Mouse (Mus musculus): Measurements from ENCODE around the gene Arl15. TPM values are rescaled to one million over a fixed set of nuclear protein-coding genes. Genes with fewer than 3 reads are reported as not detected.

The Arl15 gene
- total and polyA plus RNA-seq, 3 experiments, result 3.2 to 9.6 (median 9.1) TPM

DNA sequence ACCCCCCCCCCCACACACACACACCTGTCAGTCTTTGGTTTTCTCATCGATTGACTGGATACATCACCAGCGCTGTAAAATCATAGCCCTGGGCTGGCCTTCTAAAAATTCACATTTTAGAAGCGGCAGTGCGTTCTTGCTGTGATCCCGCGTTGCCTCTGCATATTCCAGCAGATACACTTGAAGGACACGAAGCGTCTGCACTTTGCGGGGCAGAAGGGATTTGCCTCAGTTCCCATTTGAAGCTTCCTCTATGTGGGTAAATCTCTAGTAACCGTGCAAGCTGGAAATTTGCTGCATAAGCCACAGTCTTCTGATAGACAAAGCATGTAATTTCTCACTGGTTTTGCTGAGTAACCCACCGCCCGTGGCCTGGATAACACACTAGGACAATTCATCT, 84.3 kb downstream of the Arl15 start:
- Histone ChIP-seq H3K79me2 (replicated peaks; ENCODE audit: control insufficient read depth, insufficient read depth, low read length) (no peaks in the 10 kb centered on the region; the same call in 1 of the 2 replicates), H3K4me3 (no peak overlapping the region), H3K27me3 (ENCODE audit: control insufficient read depth, insufficient read depth, low read length) (no peaks in the 10 kb centered on the region), H3K4me1 (ENCODE audit: control insufficient read depth, insufficient read depth, low read length) (no peaks in the 10 kb centered on the region), H3K36me3 (ENCODE audit: control insufficient read depth, insufficient read depth, low read length) (no peaks in the 10 kb centered on the region), H3K27ac (no peak overlapping the region), H3K9ac (ENCODE audit: low read depth, low read length) (no peak overlapping the region)
- intact Hi-C loops (cut with DNase I), result loop anchor here (5.0 to 10.0 kb wide), 3 partner anchors 199 to 876 kb away; no protein-coding TSS in a partner anchor
- TF ChIP-seq POLR2A (IDR thresholded peaks at IDR 0.05; ENCODE audit: insufficient read depth, low read depth, low read length) (no peak), EP300 (IDR thresholded peaks at IDR 0.05; ENCODE audit: insufficient read depth, low read depth, low read length) (no peak)
- WGBS, result 89% methylated on average over 12 of the region's 12 CpGs
- no peak for DNase-seq

DNA sequence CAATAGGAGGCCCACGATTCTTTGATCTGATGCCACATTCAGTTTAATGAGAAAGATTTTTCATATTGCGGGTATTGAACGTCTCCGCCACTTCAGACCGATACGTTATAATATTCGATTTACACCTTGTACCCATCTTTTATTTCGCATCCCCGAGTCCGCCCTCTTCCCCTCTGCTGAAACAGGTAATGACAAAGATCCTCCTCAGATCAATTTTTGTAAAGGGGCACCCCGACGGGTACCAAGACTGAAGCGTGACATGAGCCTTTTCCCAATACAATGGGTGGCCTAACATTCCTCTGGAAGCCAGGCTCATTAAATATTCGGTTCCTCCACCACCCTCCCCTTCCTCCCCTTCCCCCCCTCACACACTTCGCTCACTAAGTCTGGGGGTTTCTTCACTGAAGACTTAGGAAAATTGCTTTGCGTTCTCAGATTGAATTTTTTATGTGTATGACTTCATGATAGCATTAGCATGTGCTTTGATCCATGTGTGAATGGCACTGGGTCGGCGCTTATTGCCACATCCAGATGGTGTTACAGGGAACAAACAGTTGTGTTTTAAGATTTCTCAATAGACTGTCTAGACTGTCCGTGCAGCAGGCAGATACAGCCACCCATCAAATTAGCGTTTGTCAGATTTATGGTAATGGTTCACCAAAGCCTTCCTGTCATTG, 85.5 kb downstream of the Arl15 start:
- Histone ChIP-seq H3K4me3 (no peak overlapping the region), H3K79me2 (replicated peaks; ENCODE audit: control insufficient read depth, insufficient read depth, low read length) (no peaks in the 10 kb centered on the region; the same call in 1 of the 2 replicates), H3K27me3 (ENCODE audit: control insufficient read depth, insufficient read depth, low read length) (no peaks in the 10 kb centered on the region), H3K9ac (ENCODE audit: low read depth, low read length) (no peak overlapping the region), H3K4me1 (ENCODE audit: control insufficient read depth, insufficient read depth, low read length) (no peaks in the 10 kb centered on the region), H3K27ac (no peak overlapping the region), H3K36me3 (ENCODE audit: control insufficient read depth, insufficient read depth, low read length) (no peaks in the 10 kb centered on the region)
- TF ChIP-seq POLR2A (IDR thresholded peaks at IDR 0.05; ENCODE audit: insufficient read depth, low read depth, low read length), result no peak
- no peak for TF ChIP-seq CTCF (IDR thresholded peaks at IDR 0.05)
- TF ChIP-seq EP300 (IDR thresholded peaks at IDR 0.05; ENCODE audit: insufficient read depth, low read depth, low read length), result no peak
- WGBS, result 74% methylated on average over 20 of the region's 20 CpGs
- intact Hi-C loops (cut with DNase I), result loop anchor here (5.0 to 10.0 kb wide), 3 partner anchors 198 to 875 kb away; no protein-coding TSS in a partner anchor
- DNase-seq, result no peak

DNA sequence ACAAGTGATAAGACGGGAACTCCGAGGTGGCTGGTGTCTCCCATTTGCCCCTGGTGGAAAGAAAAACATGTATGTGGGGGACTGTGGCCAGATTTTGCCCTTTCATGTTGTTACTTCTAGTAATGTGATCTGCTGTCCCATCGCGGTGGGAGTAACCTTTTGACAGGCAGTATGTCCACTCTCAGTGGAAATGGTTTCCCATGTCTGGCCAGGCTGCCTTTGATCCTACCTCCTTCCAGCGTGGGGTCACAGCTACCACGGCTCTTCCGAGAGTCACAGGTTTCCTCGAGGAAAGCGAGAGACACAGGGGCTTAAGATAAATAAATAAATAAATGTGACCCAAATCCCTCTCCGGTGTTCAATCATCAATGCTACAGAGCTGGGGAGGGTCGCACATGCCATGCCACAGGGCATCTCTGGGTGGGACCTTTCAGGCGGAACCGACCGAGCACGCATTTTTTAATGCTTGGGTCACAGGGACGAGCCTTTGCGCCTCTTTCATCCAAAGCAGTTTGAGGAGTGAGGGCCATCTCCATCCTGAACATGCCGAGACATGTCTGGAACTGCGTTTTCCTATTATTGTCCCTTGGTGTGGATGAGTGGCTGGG, 86.4 kb downstream of the Arl15 start:
- WGBS, result 58% methylated on average over 19 of the region's 19 CpGs
- intact Hi-C loops (cut with DNase I), result no loop called here
- no peak overlapping the region for H3K9ac ChIP-seq (ENCODE audit: low read depth, low read length)
- no peak for DNase-seq
- no peaks in the 10 kb centered on the region for H3K36me3 ChIP-seq (ENCODE audit: control insufficient read depth, insufficient read depth, low read length)
- H3K27me3 ChIP-seq (ENCODE audit: control insufficient read depth, insufficient read depth, low read length), result no peaks in the 10 kb centered on the region
- H3K27ac ChIP-seq, result no peak overlapping the region
- H3K79me2 ChIP-seq (replicated peaks; ENCODE audit: control insufficient read depth, insufficient read depth, low read length), result no peaks in the 10 kb centered on the region; the same call in 1 of the 2 replicates
- H3K4me3 ChIP-seq, result no peak overlapping the region
- no peak for TF ChIP-seq POLR2A (IDR thresholded peaks at IDR 0.05; ENCODE audit: insufficient read depth, low read depth, low read length)
- TF ChIP-seq EP300 (IDR thresholded peaks at IDR 0.05; ENCODE audit: insufficient read depth, low read depth, low read length), result no peak
- no peaks in the 10 kb centered on the region for H3K4me1 ChIP-seq (ENCODE audit: control insufficient read depth, insufficient read depth, low read length)

DNA sequence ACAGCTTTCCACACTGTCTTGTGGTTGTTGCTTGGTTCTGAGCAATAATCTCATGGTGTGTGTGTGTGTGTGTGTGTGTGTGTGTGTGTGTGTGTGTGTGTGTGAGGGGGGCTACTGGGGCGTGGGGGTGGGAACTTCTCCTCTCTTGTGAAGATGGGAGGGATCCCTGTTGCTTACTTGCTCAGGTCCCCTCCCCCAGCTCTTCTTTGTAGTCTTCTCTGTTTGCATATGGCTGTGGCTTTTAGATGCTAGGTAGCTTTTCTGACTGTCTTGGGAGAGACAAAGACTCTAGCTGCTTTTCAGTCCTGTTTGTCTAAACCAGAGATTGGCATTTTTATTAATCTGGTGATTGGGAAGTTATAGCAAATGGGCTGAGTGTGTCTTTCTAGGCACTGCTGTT, 88.7 kb downstream of the Arl15 start:
- Histone ChIP-seq H3K9ac (ENCODE audit: low read depth, low read length) (no peak overlapping the region), H3K36me3 (ENCODE audit: control insufficient read depth, insufficient read depth, low read length) (no peaks in the 10 kb centered on the region), H3K4me1 (ENCODE audit: control insufficient read depth, insufficient read depth, low read length) (no peaks in the 10 kb centered on the region; the same call in 1 of the 2 replicates), H3K27ac (no peak overlapping the region), H3K27me3 (ENCODE audit: control insufficient read depth, insufficient read depth, low read length) (no peaks in the 10 kb centered on the region), H3K4me3 (no peak overlapping the region), H3K79me2 (replicated peaks; ENCODE audit: control insufficient read depth, insufficient read depth, low read length) (no peaks in the 10 kb centered on the region; the same call in 1 of the 2 replicates)
- no peak for DNase-seq
- WGBS, result 63% methylated on average over 1 of the region's 1 CpGs
- no peak for TF ChIP-seq POLR2A (IDR thresholded peaks at IDR 0.05; ENCODE audit: insufficient read depth, low read depth, low read length)
- TF ChIP-seq EP300 (IDR thresholded peaks at IDR 0.05; ENCODE audit: insufficient read depth, low read depth, low read length), result no peak
- TF ChIP-seq CTCF (IDR thresholded peaks at IDR 0.05), result no peak
- intact Hi-C loops (cut with DNase I), result no loop called here

DNA sequence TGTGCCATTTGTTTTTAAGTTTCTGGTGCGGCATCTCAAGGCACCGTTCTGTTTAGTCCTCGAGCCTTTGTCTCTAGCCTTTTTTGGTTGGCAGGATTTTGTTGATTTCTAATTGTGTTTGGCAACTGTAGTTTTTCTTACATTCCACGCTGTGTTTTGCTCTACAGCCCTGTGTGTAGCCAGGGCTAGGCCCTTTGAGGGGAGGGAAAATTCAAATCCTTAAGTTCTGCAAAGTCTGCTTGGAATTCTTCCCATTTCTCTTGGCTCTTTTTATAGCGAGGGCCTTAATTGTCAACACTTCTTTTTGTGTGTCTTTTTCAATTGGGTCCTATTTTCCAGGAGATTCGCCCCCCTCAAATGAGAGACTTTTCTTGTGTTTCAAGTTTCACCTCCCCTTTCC, 92.8 kb downstream of the Arl15 start:
- intact Hi-C loops (cut with DNase I), result no loop called here
- Histone ChIP-seq H3K79me2 (replicated peaks; ENCODE audit: control insufficient read depth, insufficient read depth, low read length) (no peaks in the 10 kb centered on the region; the same call in 1 of the 2 replicates), H3K4me3 (no peak overlapping the region), H3K4me1 (ENCODE audit: control insufficient read depth, insufficient read depth, low read length) (no peaks in the 10 kb centered on the region; the same call in 1 of the 2 replicates), H3K9ac (ENCODE audit: low read depth, low read length) (no peak overlapping the region), H3K36me3 (ENCODE audit: control insufficient read depth, insufficient read depth, low read length) (no peaks in the 10 kb centered on the region), H3K27me3 (ENCODE audit: control insufficient read depth, insufficient read depth, low read length) (no peaks in the 10 kb centered on the region), H3K27ac (no peak overlapping the region)
- DNase-seq, result no peak
- WGBS, result 69% methylated on average over 6 of the region's 6 CpGs
- TF ChIP-seq POLR2A (IDR thresholded peaks at IDR 0.05; ENCODE audit: insufficient read depth, low read depth, low read length) (no peak), CTCF (IDR thresholded peaks at IDR 0.05) (no peak), EP300 (IDR thresholded peaks at IDR 0.05; ENCODE audit: insufficient read depth, low read depth, low read length) (no peak)

DNA sequence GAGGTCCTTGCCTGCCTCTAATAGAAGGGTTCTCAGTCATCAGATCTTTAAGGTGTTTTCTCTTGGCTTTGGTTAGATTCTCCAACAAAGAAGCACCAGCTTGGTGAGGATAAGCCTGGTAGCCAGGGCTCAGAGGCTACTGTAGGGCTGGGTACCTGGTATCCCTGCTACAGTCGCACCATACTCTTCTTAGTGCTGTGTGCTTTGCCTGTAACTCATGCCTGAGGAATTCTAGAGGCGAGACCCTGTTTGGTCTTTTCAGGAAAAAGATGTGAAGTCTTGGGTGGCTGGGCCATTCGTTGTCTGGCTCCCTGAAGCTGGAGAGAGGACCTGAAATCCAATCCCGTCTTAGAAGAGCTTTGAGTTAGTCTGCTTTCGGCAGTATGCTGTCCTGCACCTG, 93.8 kb downstream of the Arl15 start:
- H3K27me3 ChIP-seq (ENCODE audit: control insufficient read depth, insufficient read depth, low read length), result no peaks in the 10 kb centered on the region
- H3K27ac ChIP-seq, result no peak overlapping the region
- H3K4me3 ChIP-seq, result no peak overlapping the region
- no peaks in the 10 kb centered on the region for H3K36me3 ChIP-seq (ENCODE audit: control insufficient read depth, insufficient read depth, low read length)
- no peaks in the 10 kb centered on the region; the same call in 1 of the 2 replicates for H3K79me2 ChIP-seq (replicated peaks; ENCODE audit: control insufficient read depth, insufficient read depth, low read length)
- H3K4me1 ChIP-seq (ENCODE audit: control insufficient read depth, insufficient read depth, low read length), result no peaks in the 10 kb centered on the region; the same call in 1 of the 2 replicates
- H3K9ac ChIP-seq (ENCODE audit: low read depth, low read length), result no peak overlapping the region
- DNase-seq, result no peak
- intact Hi-C loops (cut with DNase I), result no loop called here
- TF ChIP-seq POLR2A (IDR thresholded peaks at IDR 0.05; ENCODE audit: insufficient read depth, low read depth, low read length), result no peak
- TF ChIP-seq EP300 (IDR thresholded peaks at IDR 0.05; ENCODE audit: insufficient read depth, low read depth, low read length), result no peak
- no peak for TF ChIP-seq CTCF (IDR thresholded peaks at IDR 0.05)
- WGBS, result 96% methylated on average over 5 of the region's 5 CpGs

Data from heart, adult 2 months (tissue).